Comparison of ENCODE assay signal across 1 mouse cellular context in genomic region chr19:40459338-40459737, GRCm38 (mm10).
TF ChIP-seq lines count a peak whose summit lies in the region.

No protein-coding gene starts in this region.

TF ChIP-seq in MEL, 35 proteins besides CTCF, POLR2A, EP300 and RAD21 (continued from another document):
- TF ChIP-seq TCF12 (IDR thresholded peaks at IDR 0.05; ENCODE audit: low read depth, low read length) (0 out of 2 replicates have a peak, but pooled peaks have one; percentile 14), GATA1 (IDR thresholded peaks at IDR 0.05; ENCODE audit: low read depth, low read length) (peak; percentile 76), NELFE (IDR thresholded peaks at IDR 0.05; ENCODE audit: low read depth, low read length) (no peak)
